Comparison of ENCODE assay signal across 8 mouse cellular contexts in the genomic region with DNA sequence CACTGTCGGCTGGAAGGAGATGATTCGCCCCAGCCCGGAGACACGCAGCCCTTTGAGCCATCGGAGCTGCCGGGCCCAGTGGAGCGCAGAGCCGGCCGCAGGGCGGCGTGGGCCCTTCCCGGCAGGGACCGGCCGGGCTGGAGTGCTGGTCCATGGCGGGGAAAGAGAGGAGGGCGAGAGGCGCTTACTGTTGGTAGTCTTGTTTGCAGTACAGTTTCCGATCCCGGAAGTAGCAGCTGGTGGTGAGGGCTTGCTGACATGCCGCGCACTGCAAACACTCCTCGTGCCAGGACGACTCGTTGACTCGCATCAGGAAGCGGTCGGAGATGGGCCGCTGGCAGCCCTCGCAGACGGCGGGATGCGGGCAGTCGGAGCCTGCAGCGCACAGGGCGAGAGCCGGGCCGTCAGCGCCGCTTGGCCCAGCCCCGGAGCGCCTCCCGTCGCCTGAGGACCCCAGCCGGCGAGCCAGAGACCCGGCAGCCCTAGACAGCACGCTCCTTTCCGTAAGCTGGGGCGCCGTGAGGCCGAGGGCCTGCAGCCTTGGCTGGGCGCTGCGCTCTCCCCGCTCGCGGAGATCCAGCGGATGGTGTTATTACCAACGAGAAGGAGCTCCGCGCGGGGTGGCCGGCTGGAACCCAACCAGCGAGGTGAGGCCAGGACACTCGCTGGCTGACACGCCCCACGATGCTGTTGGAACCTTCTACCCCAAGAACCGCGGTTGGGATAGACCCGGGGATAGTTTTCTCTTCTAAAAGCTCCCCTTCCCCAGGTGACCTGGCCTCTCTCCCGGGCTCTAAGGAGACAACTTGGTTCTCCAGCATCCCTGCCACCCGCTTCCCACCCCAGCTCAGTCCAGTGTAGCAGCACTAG. TPM values are rescaled to one million over a fixed set of nuclear protein-coding genes. Genes with fewer than 3 reads are reported as not detected.
DNase-seq lines count a peak whose midpoint lies in the region; ATAC-seq lines count a peak whose summit lies in the region.

No protein-coding gene starts in this region.

- no peak overlapping the region for H3K27ac ChIP-seq in heart, embryonic 15.5 days
- H3K27ac ChIP-seq in limb, embryonic 15.5 days, result peak overlapping the region; percentile 78
- H3K27ac ChIP-seq in neural tube, embryonic 12.5 days, result no peak overlapping the region

- H3K9ac ChIP-seq in heart, embryonic 15.5 days, result peak overlapping the region; percentile 16; the same call in 1 of the 2 replicates
- H3K9ac ChIP-seq in limb, embryonic 15.5 days, result peak overlapping the region; percentile 64
- H3K9ac ChIP-seq in neural tube, embryonic 12.5 days, result peak overlapping the region; percentile 64

- H3K4me1 ChIP-seq in heart, embryonic 15.5 days (replicated peaks), result peaks cover 45% of the 10 kb centered on the region
- peaks cover 59% of the 10 kb centered on the region for H3K4me1 ChIP-seq in limb, embryonic 15.5 days
- peaks cover 23% of the 10 kb centered on the region for H3K4me1 ChIP-seq in neural tube, embryonic 12.5 days

- under 1% methylated on average over 69 of the region's 71 CpGs for WGBS in heart, embryonic 15.5 days
- WGBS in limb, embryonic 15.5 days, result 1% methylated on average over 71 of the region's 71 CpGs
- WGBS in neural tube, embryonic 12.5 days, result under 1% methylated on average over 71 of the region's 71 CpGs

- DNase-seq in testis, postnatal 10 days (ENCODE audit: low spot score), result peak; percentile 53
- no peak for DNase-seq in testis, postnatal 14 days (ENCODE audit: low spot score)
- no peak for DNase-seq in layer of hippocampus, postnatal 25 days (ENCODE audit: extremely low spot score in 1 of 2, low spot score in 1 of 2)
- DNase-seq in right cerebral cortex, adult 2 months (ENCODE audit: low spot score in 2 of 2), result no peak
- no peak for DNase-seq in spleen, adult 18-20 months

- H3K27me3 ChIP-seq in heart, embryonic 15.5 days, result peaks cover 99% of the 10 kb centered on the region
- H3K27me3 ChIP-seq in limb, embryonic 15.5 days, result peaks cover 90% of the 10 kb centered on the region
- peaks cover 92% of the 10 kb centered on the region for H3K27me3 ChIP-seq in neural tube, embryonic 12.5 days (replicated peaks)

- H3K9me3 ChIP-seq in heart, embryonic 15.5 days (replicated peaks), result no peaks in the 10 kb centered on the region
- H3K9me3 ChIP-seq in limb, embryonic 15.5 days, result no peaks in the 10 kb centered on the region
- no peaks in the 10 kb centered on the region for H3K9me3 ChIP-seq in neural tube, embryonic 12.5 days

- no peaks in the 10 kb centered on the region for H3K36me3 ChIP-seq in heart, embryonic 15.5 days
- H3K36me3 ChIP-seq in limb, embryonic 15.5 days, result no peaks in the 10 kb centered on the region
- H3K36me3 ChIP-seq in neural tube, embryonic 12.5 days, result no peaks in the 10 kb centered on the region

- peak overlapping the region; percentile 51 for H3K4me3 ChIP-seq in heart, embryonic 15.5 days
- H3K4me3 ChIP-seq in limb, embryonic 15.5 days, result peak overlapping the region; percentile 55
- peak overlapping the region; percentile 46 for H3K4me3 ChIP-seq in neural tube, embryonic 12.5 days

- no peak for ATAC-seq in heart, embryonic 15.5 days (replicated peaks; ENCODE audit: insufficient number of reproducible peaks, insufficient read depth, low FRiP score, low read depth)
- no peak for ATAC-seq in limb, embryonic 15.5 days (ENCODE audit: insufficient number of reproducible peaks, low FRiP score, low TSS enrichment, low read depth)
- no peak for ATAC-seq in neural tube, embryonic 12.5 days (ENCODE audit: low FRiP score, low read depth)

- peak overlapping the region; percentile 59 for H3K4me2 ChIP-seq in heart, embryonic 15.5 days
- peak overlapping the region; percentile 72 for H3K4me2 ChIP-seq in limb, embryonic 15.5 days
- peak overlapping the region; percentile 60 for H3K4me2 ChIP-seq in neural tube, embryonic 12.5 days (replicated peaks)

RNA-seq across cellular contexts. Expression of a gene that starts 0.8 kb away (rescaled TPM):
- polyA plus RNA-seq in heart, embryonic 15.5 days (2015; fragmentation: Nextera tagmentation; extraction: Ambion mirVana), result not detected in 2 replicates
- 2.9 and 4.1 TPM in 2 replicates for polyA plus RNA-seq in limb, embryonic 15.5 days (2015; fragmentation: Nextera tagmentation; extraction: Ambion mirVana)
- polyA plus RNA-seq in neural tube, embryonic 12.5 days (2016; fragmentation: Nextera tagmentation; extraction: Ambion mirVana), result 4.6 and 4.7 TPM in 2 replicates
- under 1 TPM; 0.22 to 0.31 TPM for total RNA-seq in layer of hippocampus, postnatal 25 days (2021)
